Mouse (Mus musculus) embryonic stem cell, embryonic (primary cell): ENCODE measurements around the gene Nectin4.

Source experiments
- CTCF ChIA-PET, 4 experiments: fragments of 300-600 bp in 2 of 4; fragments of 350-600 bp in 2 of 4; sonication (Branson Sonifier 250); formaldehyde crosslinking; loops; one replicate each; lab custom pipeline; 2022; ENCODE audit warnings: inconsistent platforms in 2 of 4; lab: Charles Lee
- POLR2A ChIA-PET, 4 experiments: fragments of 300-600 bp in 2 of 4; fragments of 350-600 bp in 2 of 4; sonication (Branson Sonifier 250); formaldehyde crosslinking; loops; one replicate each; lab custom pipeline; 2022; ENCODE audit warnings: antibody characterized with exemption in 4 of 4, inconsistent platforms in 1 of 4; lab: Charles Lee

Nectin4 gene

DNA sequence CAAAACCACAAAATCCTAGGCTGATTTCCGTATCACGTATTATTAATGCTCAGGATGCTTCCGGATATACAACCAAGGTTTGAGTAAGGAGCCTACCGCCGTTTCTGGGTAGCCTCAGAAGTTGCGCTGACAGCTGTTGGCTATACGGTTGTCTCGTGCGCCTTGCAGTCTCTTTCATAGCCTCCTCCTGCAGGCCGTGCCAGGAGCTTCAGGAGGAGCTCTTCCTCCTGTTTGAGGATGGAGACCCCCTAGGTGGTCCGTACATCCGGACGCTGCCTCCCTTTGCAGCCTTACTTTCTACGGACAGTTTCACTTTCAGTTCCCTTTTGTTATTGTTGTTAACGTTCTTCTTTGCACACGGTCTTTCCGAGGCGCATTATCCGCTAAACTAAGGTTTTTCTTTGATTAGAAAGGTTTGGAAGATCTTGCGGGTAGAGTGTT lies 42.1 kb downstream of the Nectin4 start:
- CTCF ChIA-PET = interaction anchor here in 2 of 4 experiments (1.2 to 2.0 kb wide), 3 partner anchors 25 to 90 kb away, joined by 3 to 7 read pairs (median 5); no protein-coding TSS in a partner anchor
- POLR2A ChIA-PET = interaction anchor here (0.6 to 4.6 kb wide), 51 partner anchors 8 to 519 kb away, joined by 3 to 38 read pairs (median 5); partner anchors contain the start of genes Arhgap30 (in 2 of the 4), B4galt3 (in 2 of the 4), F11r (in 2 of the 4) and Adamts4 (in 1 of the 4)

DNA sequence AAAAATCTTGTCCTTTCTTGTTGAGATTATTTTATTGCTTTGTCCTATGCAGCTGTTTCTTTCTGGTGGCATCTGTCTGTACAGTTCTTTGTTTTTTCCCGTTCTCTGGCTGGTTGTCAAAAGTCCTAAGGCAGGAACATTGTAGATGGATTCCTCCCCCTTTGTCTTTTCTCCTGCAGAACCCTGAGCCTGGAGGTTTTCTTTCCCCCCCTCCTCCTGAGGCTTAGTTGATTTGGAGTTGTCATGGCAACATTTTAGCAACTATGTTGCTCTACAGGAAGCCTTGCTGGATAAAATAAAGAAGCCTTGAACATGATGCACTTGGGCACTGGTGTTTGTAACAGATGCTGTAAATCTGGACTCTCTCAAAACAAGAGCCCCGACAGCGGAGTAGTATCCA lies 42.5 kb downstream of the Nectin4 start:
- ChIA-PET CTCF (interaction anchor here in 3 of 4 experiments (0.6 to 1.7 kb wide), 3 partner anchors 25 to 91 kb away, joined by 3 to 5 read pairs (median 3); partner anchors contain the start of gene F11r (in 1 of the 3)), POLR2A (interaction anchor here in 3 of 4 experiments (0.9 to 4.6 kb wide), 33 partner anchors 10 to 520 kb away, joined by 3 to 38 read pairs (median 6); partner anchors contain the start of genes Arhgap30 (in 2 of the 3), F11r (in 2 of the 3), Alyref2 (in 1 of the 3) and B4galt3 (in 1 of the 3))

DNA sequence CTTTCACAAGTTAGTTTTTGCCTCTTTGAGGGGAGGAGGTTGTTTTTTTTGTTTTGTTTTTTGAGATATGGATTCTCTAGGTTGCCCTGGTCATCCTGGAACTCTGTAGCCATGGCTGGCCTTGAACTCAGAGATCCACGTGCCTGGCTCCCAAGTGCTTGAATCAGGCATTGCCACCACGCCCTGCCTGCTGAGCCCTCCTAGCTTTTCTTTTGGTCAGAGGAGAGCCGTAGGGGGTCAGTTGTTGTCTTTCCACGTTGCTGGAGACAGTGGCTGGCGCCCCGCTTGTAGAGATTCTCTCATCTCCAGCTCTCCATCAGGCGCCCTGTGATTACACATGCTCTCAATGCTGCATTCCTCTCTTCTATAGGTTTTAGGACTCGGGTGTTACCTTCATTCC lies 43.7 kb downstream of the Nectin4 start:
- ChIA-PET CTCF (interaction anchor here (0.6 to 2.6 kb wide), 8 partner anchors 12 to 160 kb away, joined by 3 to 9 read pairs (median 3); partner anchors contain the start of gene Klhdc9 (in 1 of the 4)), POLR2A (interaction anchor here (0.5 to 4.6 kb wide), 39 partner anchors 10 to 219 kb away, joined by 3 to 38 read pairs (median 4); partner anchors contain the start of genes Alyref2 (in 2 of the 4), B4galt3 (in 2 of the 4), F11r (in 2 of the 4) and Arhgap30 (in 1 of the 4))

DNA sequence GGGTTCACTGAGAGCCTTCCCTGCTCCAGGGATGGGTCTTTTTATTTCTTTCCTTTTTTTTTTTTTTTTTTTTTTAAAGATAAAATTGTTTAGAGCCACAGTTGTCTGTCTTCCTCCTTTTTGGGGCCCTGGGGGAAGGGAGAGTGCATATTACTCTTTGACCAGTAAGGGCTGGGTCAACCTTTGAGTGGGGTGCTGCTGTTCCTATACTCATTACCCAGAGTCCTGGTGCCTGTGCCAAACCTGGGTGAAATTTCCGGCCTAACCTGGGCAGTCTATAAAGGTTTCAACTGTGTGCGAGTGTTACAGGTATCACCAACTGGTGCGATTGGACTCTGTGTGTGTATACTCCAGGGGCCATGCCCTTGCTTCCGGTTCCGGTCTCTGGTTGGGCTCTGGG lies 48.8 kb downstream of the Nectin4 start, which contains the start of gene Tstd1:
Tstd1 (plus strand) TSS at position 213 of the 400 bp plus-strand sequence.
- CTCF ChIA-PET = interaction anchor here in 1 of 4 experiments (1.7 kb wide), 1 partner anchor 39 kb away, joined by 5 read pairs; no protein-coding TSS in a partner anchor
- POLR2A ChIA-PET = interaction anchor here in 2 of 4 experiments (0.5 to 2.1 kb wide), 7 partner anchors 12 to 85 kb away, joined by 3 to 11 read pairs (median 4); partner anchors contain the start of gene F11r (in 2 of the 2)

DNA sequence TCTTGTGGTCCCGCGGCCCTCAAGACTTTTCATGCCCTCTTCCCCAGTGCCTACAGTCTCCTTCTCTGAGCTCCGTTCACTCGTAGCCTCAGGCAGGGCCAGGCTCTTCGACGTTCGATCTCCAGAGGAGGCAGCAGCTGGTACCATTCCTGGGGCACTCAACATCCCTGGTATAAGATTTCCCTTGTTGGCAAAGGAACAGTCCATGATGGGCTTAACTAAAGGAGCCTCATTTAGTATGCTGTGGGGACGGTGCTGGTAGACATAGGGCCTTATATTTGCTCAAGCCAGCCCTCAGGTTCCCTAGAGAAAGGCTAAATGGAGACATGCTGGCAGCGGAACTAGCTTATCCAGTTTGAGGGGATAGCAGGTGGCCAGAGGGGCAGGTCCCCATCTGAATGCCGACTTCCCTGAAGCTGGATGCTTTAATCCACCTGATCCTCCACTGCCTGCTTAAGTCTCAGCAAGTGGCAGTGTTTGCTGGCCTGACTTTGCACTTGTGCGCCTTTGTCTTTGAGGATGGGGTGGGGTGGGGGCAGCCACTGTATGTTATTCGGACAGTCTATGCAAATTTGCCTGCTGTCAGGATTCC lies 49.5 kb downstream of the Nectin4 start:
- POLR2A ChIA-PET = interaction anchor here in 3 of 4 experiments (0.5 to 2.1 kb wide), 13 partner anchors 8 to 85 kb away, joined by 3 to 11 read pairs (median 4); partner anchors contain the start of genes F11r (in 3 of the 3) and Usf1 (in 2 of the 3)
- CTCF ChIA-PET = interaction anchor here in 1 of 4 experiments (1.7 kb wide), 1 partner anchor 39 kb away, joined by 5 read pairs; no protein-coding TSS in a partner anchor

DNA sequence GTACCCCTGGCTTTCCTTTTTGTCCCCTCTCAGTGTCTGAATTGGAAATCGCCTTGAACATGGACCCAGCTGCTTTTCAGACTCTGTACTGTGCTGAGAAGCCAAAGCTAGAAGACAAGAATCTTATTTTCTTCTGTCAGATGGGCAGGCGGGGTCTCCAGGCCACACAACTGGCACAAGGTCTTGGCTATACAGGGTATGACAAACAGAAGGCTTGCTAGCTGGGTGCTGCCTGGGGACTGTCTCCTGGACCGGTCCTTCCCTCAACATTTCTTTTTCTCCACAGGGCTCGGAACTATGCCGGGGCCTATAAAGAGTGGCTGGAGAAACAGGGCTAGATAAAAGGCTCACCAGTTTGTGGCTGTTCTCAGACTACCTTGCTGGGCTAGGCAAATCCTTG lies 50.0 kb downstream of the Nectin4 start:
- ChIA-PET CTCF (interaction anchor here in 1 of 4 experiments (1.7 kb wide), 1 partner anchor 40 kb away, joined by 5 read pairs; no protein-coding TSS in a partner anchor), POLR2A (interaction anchor here in 3 of 4 experiments (0.6 to 2.1 kb wide), 11 partner anchors 9 to 83 kb away, joined by 3 to 11 read pairs (median 4); partner anchors contain the start of genes F11r (in 3 of the 3) and Usf1 (in 2 of the 3))

DNA sequence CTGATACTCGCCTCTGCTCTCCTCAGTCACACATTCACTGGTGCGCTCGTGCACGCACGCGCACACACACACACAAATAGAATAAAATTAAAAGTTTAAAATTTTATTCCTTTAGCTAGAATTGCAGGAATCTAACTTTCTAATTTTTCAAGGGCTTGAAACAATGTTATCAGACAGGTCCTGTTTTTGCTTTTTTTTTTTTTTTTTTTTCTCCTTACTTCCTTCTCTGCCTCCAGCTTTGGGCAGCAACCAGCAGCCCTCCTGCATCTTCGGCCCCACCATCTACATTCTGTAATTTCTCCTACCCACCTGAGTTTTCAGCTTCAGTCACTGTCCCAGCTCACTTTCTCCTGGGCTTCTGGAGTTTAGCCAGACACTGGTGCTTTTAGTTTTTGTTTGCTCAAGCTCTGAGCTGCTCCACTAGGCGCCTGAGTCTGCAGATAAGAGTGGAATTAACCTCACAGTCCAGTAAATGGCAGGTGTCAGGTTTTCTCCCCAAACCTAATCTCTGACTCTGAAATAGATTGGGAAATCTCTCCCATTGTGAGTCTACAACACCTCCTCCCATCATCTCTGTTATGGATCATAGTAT lies 52.7 kb downstream of the Nectin4 start:
- ChIA-PET POLR2A (interaction anchor here in 2 of 4 experiments (0.9 to 3.3 kb wide), 7 partner anchors 9 to 65 kb away, joined by 3 to 10 read pairs (median 4); partner anchors contain the start of genes F11r (in 1 of the 2) and Usf1 (in 1 of the 2)), CTCF (no interaction called here)

DNA sequence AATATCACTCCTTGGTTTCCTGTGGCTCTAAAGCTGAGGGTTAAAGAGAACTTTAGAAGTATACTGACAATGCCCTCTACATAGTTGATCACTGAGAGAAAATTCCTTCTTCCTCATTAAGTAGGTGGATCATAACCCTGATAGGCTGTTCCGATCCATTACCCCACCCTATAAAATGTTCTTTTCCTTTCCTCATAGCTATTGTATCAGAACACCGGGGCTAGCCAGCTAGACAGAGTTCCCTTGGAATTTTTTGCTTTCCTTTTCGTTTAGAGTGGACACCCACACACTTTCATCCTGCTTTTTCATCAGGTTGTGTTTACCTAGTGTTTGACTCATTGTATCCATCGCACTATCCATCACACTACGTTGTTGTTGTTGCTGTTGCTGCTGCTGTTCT lies 54.7 kb downstream of the Nectin4 start:
- ChIA-PET CTCF (no interaction called here), POLR2A (interaction anchor here in 2 of 4 experiments (0.6 to 1.8 kb wide), 7 partner anchors 11 to 311 kb away, joined by 3 to 7 read pairs (median 4); partner anchors contain the start of genes Cfap126 (in 1 of the 2), F11r (in 1 of the 2), Klhdc9 (in 1 of the 2) and Usf1 (in 1 of the 2))

DNA sequence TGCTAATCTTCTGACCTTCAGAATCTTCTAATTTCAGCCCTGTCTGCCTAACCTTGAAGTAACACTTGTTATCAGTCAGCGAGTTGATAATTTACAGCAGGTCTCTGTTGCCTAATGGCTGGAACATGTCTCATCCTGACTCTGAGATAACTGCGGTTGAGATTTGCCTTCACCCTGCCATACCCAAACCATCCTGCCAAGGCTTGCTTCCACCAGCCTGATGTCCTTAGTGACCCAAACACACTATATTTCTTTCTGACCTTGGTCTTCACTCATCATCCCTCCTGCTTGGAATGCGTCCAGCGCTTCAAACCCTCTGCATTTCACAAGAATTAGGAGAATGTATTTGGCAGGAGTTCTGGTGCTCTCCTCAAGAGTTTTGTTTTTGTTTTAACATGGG lies 55.2 kb downstream of the Nectin4 start:
- CTCF ChIA-PET = interaction anchor here in 1 of 4 experiments (0.6 kb wide), 1 partner anchor 36 kb away, joined by 4 read pairs; no protein-coding TSS in a partner anchor
- POLR2A ChIA-PET = interaction anchor here in 2 of 4 experiments (1.0 to 1.8 kb wide), 5 partner anchors 11 to 40 kb away, joined by 3 to 7 read pairs (median 4); partner anchors contain the start of genes F11r (in 1 of the 2) and Usf1 (in 1 of the 2)

DNA sequence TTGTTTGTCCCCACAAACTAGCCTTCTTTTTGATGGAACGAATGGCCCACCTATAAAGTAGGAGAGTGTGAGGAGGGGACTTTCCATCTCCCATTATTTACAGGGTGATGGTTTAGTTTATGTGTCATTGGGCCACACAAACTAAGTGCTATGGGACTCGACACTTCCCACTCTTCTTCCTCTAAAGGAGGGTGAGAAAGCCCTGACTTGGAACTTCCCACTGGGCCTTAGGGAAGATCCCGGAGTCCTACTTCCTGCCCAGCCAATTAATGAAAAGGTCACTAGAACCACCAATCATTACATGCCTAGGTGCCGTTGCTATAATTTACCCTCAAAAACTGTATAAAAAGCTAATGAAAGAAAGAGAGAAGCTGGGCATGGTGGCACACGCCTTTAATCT lies 62.3 kb downstream of the Nectin4 start:
- POLR2A ChIA-PET = no interaction called here
- CTCF ChIA-PET = no interaction called here

DNA sequence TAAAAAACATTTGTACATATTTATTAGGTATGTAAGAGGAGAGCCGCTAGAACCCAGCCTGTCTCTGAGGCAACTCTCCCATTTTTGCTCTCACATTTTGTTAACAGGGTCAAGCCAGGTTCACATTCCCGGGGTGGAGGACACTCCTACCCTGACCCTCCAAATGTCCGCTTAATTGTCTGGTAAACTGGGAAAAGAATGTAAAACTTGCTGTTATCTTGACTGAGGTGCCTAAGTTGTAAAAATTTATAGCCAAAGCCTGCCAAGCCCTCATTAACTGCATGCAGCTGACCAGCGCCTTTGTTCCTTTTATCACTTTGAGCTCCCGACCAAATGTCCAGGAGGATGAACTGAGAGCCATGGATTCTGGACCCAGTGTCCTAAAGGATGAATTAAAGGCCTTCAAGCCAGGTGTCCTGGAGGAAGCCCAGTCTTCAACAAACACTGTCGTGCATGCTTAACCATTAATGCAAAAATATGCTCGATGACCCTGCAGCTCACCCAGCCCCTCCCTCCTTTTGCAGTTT lies 65.5 kb downstream of the Nectin4 start:
- ChIA-PET POLR2A (interaction anchor here in 2 of 4 experiments (0.5 to 2.5 kb wide), 5 partner anchors 15 to 166 kb away, joined by 3 to 19 read pairs (median 4); no protein-coding TSS in a partner anchor), CTCF (interaction anchor here in 2 of 4 experiments (0.6 to 2.1 kb wide), 2 partner anchors 36 to 61 kb away, joined by 3 to 5 read pairs; no protein-coding TSS in a partner anchor)

DNA sequence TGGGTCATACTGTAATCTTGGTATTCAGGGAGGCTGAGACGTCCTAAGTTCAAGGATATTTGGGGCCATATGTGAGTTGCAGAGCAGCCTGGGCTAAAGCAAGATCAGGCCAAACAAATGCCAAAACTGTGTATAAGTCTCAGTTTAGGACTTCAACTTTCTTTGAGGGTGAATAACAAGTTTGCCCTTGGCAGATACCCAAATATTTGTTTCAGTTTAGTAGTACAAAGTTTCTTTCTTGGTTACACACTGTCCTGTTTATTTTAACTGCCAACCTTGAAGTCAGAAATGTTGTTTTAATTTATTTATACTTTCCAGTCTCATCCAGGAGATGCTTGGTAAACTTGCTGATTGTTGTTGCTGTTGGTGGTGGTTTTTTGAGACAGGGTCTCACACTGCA lies 66.1 kb downstream of the Nectin4 start:
- POLR2A ChIA-PET = interaction anchor here in 2 of 4 experiments (0.5 to 2.5 kb wide), 4 partner anchors 30 to 76 kb away, joined by 4 to 19 read pairs (median 11); partner anchors contain the start of genes Arhgap30 (in 1 of the 2) and Klhdc9 (in 1 of the 2)
- CTCF ChIA-PET = interaction anchor here in 1 of 4 experiments (0.6 kb wide), 1 partner anchor 62 kb away, joined by 3 read pairs; no protein-coding TSS in a partner anchor

DNA sequence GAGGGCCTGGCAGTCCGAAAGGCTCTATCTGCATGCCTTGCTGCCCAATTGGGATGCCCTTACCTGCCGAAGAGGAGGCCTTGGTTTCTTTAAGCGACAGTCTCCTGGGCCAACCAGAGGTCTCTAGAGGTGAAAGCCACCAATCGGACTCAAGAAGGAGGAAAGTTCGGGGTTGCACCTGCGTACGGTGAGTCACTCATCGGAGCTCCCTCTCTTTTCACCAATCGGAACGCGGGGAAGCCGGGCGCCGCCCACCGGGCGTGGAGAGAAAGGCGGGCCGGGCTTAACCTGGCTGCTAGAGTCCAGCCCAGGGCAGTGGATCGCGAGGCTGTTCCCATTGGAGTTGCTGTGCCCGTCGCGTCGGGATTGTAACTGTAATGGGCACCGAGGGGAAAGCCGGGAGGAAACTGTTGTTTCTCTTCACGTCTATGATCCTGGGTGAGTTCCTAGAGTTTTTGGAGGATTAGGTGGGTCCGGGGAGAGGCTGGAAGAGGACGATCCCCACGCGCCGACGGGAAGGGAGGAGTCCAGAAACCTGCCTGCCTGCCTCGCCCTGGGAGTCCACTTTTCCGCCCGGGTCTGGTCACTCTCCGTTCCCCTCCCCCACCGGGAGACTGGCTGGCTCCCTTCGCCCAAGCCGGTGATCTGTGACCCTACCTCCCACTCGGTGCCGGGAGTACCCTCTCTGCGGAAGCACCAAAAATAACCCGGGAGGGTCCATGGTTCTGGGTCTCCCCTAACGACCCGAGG lies 67.5 kb downstream of the Nectin4 start, which contains the start of gene F11r:
F11r (plus strand) TSS at position 272 of the 750 bp plus-strand sequence.
- ChIA-PET CTCF (interaction anchor here (0.5 to 1.6 kb wide), 18 partner anchors 9 to 217 kb away, joined by 3 to 6 read pairs (median 4); partner anchors contain the start of genes B4galt3 (in 1 of the 4), Klhdc9 (in 1 of the 4), Ppox (in 1 of the 4) and Usf1 (in 1 of the 4)), POLR2A (interaction anchor here in 3 of 4 experiments (0.5 to 2.5 kb wide), 77 partner anchors 8 to 335 kb away, joined by 3 to 31 read pairs (median 5); partner anchors contain the start of genes Usf1 (in 3 of the 3), Dedd (in 2 of the 3), Klhdc9 (in 2 of the 3) and Ppox (in 2 of the 3))
